Mouse (Mus musculus): ENCODE measurements at regions not wholly inside any gene's neighbourhood (a gene's known extent, or its start where the extent isn't known, plus 50 kb on each side); places are given as distances from the start of the nearest gene placed in this dataset.

GRCm38 (mm10) chr1:190639846-190640245 is 271.7 kb downstream of the Rps6kc1 start:
- DNase-seq (ENCODE audit: low spot score in 2 of 2), result no peak

- no peak for DNase-seq (ENCODE audit: low spot score in 2 of 2)
These were observed 276.6 kb downstream of the Rps6kc1 start for GRCm38 (mm10) chr1:190634935-190635334.

GRCm38 (mm10) chr1:190631641-190632040 is 279.9 kb downstream of the Rps6kc1 start:
- DNase-seq (ENCODE audit: low spot score in 2 of 2), result no peak

GRCm38 (mm10) chr1:190630193-190630592 is 281.4 kb downstream of the Rps6kc1 start:
- no peak for DNase-seq (ENCODE audit: low spot score in 2 of 2)

GRCm38 (mm10) chr1:190623916-190624315 is 287.7 kb downstream of the Rps6kc1 start:
- no peak for DNase-seq (ENCODE audit: low spot score in 2 of 2)

GRCm38 (mm10) chr1:190600425-190600824 is 311.1 kb downstream of the Rps6kc1 start:
- DNase-seq (ENCODE audit: low spot score in 2 of 2), result no peak

- DNase-seq (ENCODE audit: low spot score in 2 of 2), result no peak
These were observed 311.9 kb downstream of the Rps6kc1 start for GRCm38 (mm10) chr1:190599622-190600021.

GRCm38 (mm10) chr1:190596209-190596608 is 315.4 kb downstream of the Rps6kc1 start:
- no peak for DNase-seq (ENCODE audit: low spot score in 2 of 2)

GRCm38 (mm10) chr1:190591621-190592020 is 319.9 kb downstream of the Rps6kc1 start:
- no peak for DNase-seq (ENCODE audit: low spot score in 2 of 2)

GRCm38 (mm10) chr1:190589586-190589985 is 322.0 kb downstream of the Rps6kc1 start:
- DNase-seq (ENCODE audit: low spot score in 2 of 2), result no peak

- peak; percentile 11 to 18 for DNase-seq (ENCODE audit: low spot score in 2 of 2)
These were observed 328.3 kb downstream of the Rps6kc1 start for GRCm38 (mm10) chr1:190583272-190583671.

- DNase-seq (ENCODE audit: low spot score in 2 of 2), result no peak
These were observed 330.9 kb downstream of the Rps6kc1 start for GRCm38 (mm10) chr1:190580653-190581052.

- DNase-seq (ENCODE audit: low spot score in 2 of 2), result no peak
These were observed 340.6 kb downstream of the Rps6kc1 start for GRCm38 (mm10) chr1:190570981-190571380.

GRCm38 (mm10) chr1:190570563-190570962 is 341.0 kb downstream of the Rps6kc1 start:
- DNase-seq (ENCODE audit: low spot score in 2 of 2), result no peak

- DNase-seq (ENCODE audit: low spot score in 2 of 2), result no peak
These were observed 344.8 kb downstream of the Rps6kc1 start for GRCm38 (mm10) chr1:190566744-190567143.

GRCm38 (mm10) chr1:190562865-190563457 is 348.6 kb downstream of the Rps6kc1 start:
- DNase-seq (ENCODE audit: low spot score in 2 of 2), result no peak

- DNase-seq (ENCODE audit: low spot score in 2 of 2), result no peak
These were observed 351.5 kb downstream of the Rps6kc1 start for GRCm38 (mm10) chr1:190560086-190560485.

- no peak for DNase-seq (ENCODE audit: low spot score in 2 of 2)
These were observed 369.7 kb downstream of the Rps6kc1 start for GRCm38 (mm10) chr1:190541892-190542291.

- DNase-seq (ENCODE audit: low spot score in 2 of 2), result no peak
These were observed 362.6 kb upstream of the Prox1 start for GRCm38 (mm10) chr1:190532879-190533676.

- no peak for DNase-seq (ENCODE audit: low spot score in 2 of 2)
These were observed 360.7 kb upstream of the Prox1 start for GRCm38 (mm10) chr1:190531224-190531623.

GRCm38 (mm10) chr1:190530079-190530478 is 359.6 kb upstream of the Prox1 start:
- no peak for DNase-seq (ENCODE audit: low spot score in 2 of 2)

- DNase-seq (ENCODE audit: low spot score in 2 of 2), result peak; percentile 28 to 30
These were observed 357.1 kb upstream of the Prox1 start for GRCm38 (mm10) chr1:190527545-190528137.

- DNase-seq (ENCODE audit: low spot score in 2 of 2), result no peak
These were observed 356.1 kb upstream of the Prox1 start for GRCm38 (mm10) chr1:190526634-190527033.

Data from right cerebral cortex, postnatal 36 days (tissue).